Mouse (Mus musculus) kidney, adult 2 months (tissue): ENCODE measurements around the gene Gjc1. TPM values are rescaled to one million over a fixed set of nuclear protein-coding genes. Genes with fewer than 3 reads are reported as not detected.

Experiments
- DNase-seq: peaks from one replicate; pipeline ENCODE4 v3.0.0; 2021
- H3K27ac ChIP-seq: fragments of 200-500 bp; 2 replicates; pipeline ENCODE4 v1.5.1; 2012; ENCODE audit warnings: low read depth, low read length, control low read depth, inconsistent platforms; ENCODE audit not compliant: insufficient read depth
- H3K27me3 ChIP-seq: fragments of 200-500 bp; replicated peaks from 2 replicates; pipeline ENCODE4 v1.6.1; 2012; ENCODE audit warnings: mild to moderate bottlenecking, moderate library complexity, low read length, inconsistent platforms; ENCODE audit not compliant: control insufficient read depth, insufficient read depth
- H3K36me3 ChIP-seq: fragments of 200-500 bp; 2 replicates; pipeline ENCODE4 v1.6.1; 2012; ENCODE audit warnings: mild to moderate bottlenecking, moderate library complexity, low read length, inconsistent platforms; ENCODE audit not compliant: control insufficient read depth, insufficient read depth
- H3K4me1 ChIP-seq: fragments of 200-500 bp; 2 replicates; pipeline ENCODE4 v1.6.1; 2011; ENCODE audit warnings: low read length; ENCODE audit not compliant: control insufficient read depth, insufficient read depth
- H3K4me3 ChIP-seq: fragments of 200-500 bp; 2 replicates; pipeline ENCODE4 v1.5.1; 2011; ENCODE audit warnings: mild to moderate bottlenecking, low read depth, low read length, control low read depth; ENCODE audit not compliant: insufficient read depth
- CTCF ChIP-seq: fragments of 200-500 bp; conservative IDR thresholded peaks from 2 replicates; pipeline ENCODE4 v1.5.1; 2011; ENCODE audit warnings: low read depth, mild to moderate bottlenecking, control low read depth, low read length, moderate library complexity, mixed read lengths; ENCODE audit not compliant: insufficient read depth, insufficient read length
- POLR2A ChIP-seq: fragments of 200-500 bp; IDR thresholded peaks from one replicate; pipeline ENCODE4 v1.6.1; 2011; ENCODE audit warnings: low read depth, low read length, control low read depth
- WGBS: fragments of 180-500 bp; shearing (Covaris S2); methylation state at CpG from one replicate; pipeline ENCODE4 v1.1.7; 2018; 5-methylcytosine and 5-hydroxymethylcytosine counted together
- polyA plus RNA-seq: library from polyadenylated mRNA; depleted of rRNA; stranded (reverse); fragments of >200 nt; gene quantifications from 2 replicates; pipeline ENCODE4 v1.2.3, GENCODE M21; 2012; rRNA removed

Gene Gjc1
- polyA plus RNA-seq = 4.9 and 5.1 TPM in 2 replicates

GRCm38 (mm10) chr11:102819021-102819782 lies at the start of gene Gjc1:
Gjc1 (minus strand) TSS chr11:102819700.
- TF ChIP-seq CTCF (no peak), POLR2A (no peak)
- peaks cover 15% of the 10 kb centered on the region for H3K27me3 ChIP-seq
- peak; percentile 56 for DNase-seq
- H3K36me3 ChIP-seq = no peaks in the 10 kb centered on the region
- H3K27ac ChIP-seq = peak within 1 kb of the TSS; percentile 37
- under 1% methylated on average over 94 of the region's 97 CpGs for WGBS
- peak within 1 kb of the TSS; percentile 73 for H3K4me3 ChIP-seq
- H3K4me1 ChIP-seq = peaks cover 2% of the 10 kb centered on the region; the same call in 1 of the 2 replicates

GRCm38 (mm10) chr11:102864272-102864671 lies 44.8 kb upstream of the Gjc1 start:
- WGBS = 22% methylated on average over 4 of the region's 4 CpGs
- Histone ChIP-seq H3K27me3 (no peaks in the 10 kb centered on the region), H3K4me3 (no peak overlapping the region), H3K4me1 (no peaks in the 10 kb centered on the region), H3K36me3 (peaks cover 2% of the 10 kb centered on the region), H3K27ac (no peak overlapping the region)
- DNase-seq = peak; percentile 74
- TF ChIP-seq POLR2A = no peak
- TF ChIP-seq CTCF = peak; percentile 53

- 92% methylated on average over 8 of the region's 8 CpGs for WGBS
- no peak for DNase-seq
- Histone ChIP-seq H3K36me3 (peaks cover 2% of the 10 kb centered on the region), H3K4me3 (no peak overlapping the region), H3K27ac (no peak overlapping the region), H3K4me1 (no peaks in the 10 kb centered on the region), H3K27me3 (no peaks in the 10 kb centered on the region)
- TF ChIP-seq CTCF (no peak), POLR2A (no peak)
Observed at GRCm38 (mm10) chr11:102859933-102860332, 40.4 kb upstream of the Gjc1 start.

GRCm38 (mm10) chr11:102858951-102859350 lies 39.5 kb upstream of the Gjc1 start:
- TF ChIP-seq CTCF = no peak
- no peak for TF ChIP-seq POLR2A
- Histone ChIP-seq H3K27ac (no peak overlapping the region), H3K4me3 (no peak overlapping the region), H3K27me3 (no peaks in the 10 kb centered on the region), H3K36me3 (peaks cover 5% of the 10 kb centered on the region), H3K4me1 (no peaks in the 10 kb centered on the region)
- WGBS = 68% methylated on average over 11 of the region's 11 CpGs
- no peak for DNase-seq

- Histone ChIP-seq H3K36me3 (peaks cover 3% of the 10 kb centered on the region), H3K27ac (no peak overlapping the region), H3K4me3 (no peak overlapping the region), H3K4me1 (no peaks in the 10 kb centered on the region), H3K27me3 (no peaks in the 10 kb centered on the region)
- no peak for DNase-seq
- TF ChIP-seq CTCF = no peak
- WGBS = 92% methylated on average over 6 of the region's 6 CpGs
Observed at GRCm38 (mm10) chr11:102855941-102856340, 36.4 kb upstream of the Gjc1 start.

GRCm38 (mm10) chr11:102853760-102854159 lies 34.3 kb upstream of the Gjc1 start:
- Histone ChIP-seq H3K4me3 (no peak overlapping the region), H3K4me1 (no peaks in the 10 kb centered on the region), H3K27me3 (no peaks in the 10 kb centered on the region), H3K36me3 (peaks cover 3% of the 10 kb centered on the region), H3K27ac (no peak overlapping the region)
- DNase-seq = no peak
- TF ChIP-seq CTCF (peak; percentile 29), POLR2A (no peak)

GRCm38 (mm10) chr11:102851883-102852282 lies 32.4 kb upstream of the Gjc1 start:
- 58% methylated on average over 5 of the region's 5 CpGs for WGBS
- no peaks in the 10 kb centered on the region for H3K27me3 ChIP-seq
- no peak overlapping the region for H3K27ac ChIP-seq
- H3K4me3 ChIP-seq = no peak overlapping the region
- no peaks in the 10 kb centered on the region for H3K4me1 ChIP-seq
- DNase-seq = peak; percentile 72
- peaks cover 5% of the 10 kb centered on the region for H3K36me3 ChIP-seq
- TF ChIP-seq CTCF (peak; percentile 79), POLR2A (no peak)
